Mouse (Mus musculus) kidney, postnatal 14 days (tissue): ENCODE measurements around the gene Klf8.
"Not testable (repeated sequence)": the region's sequence is repeated elsewhere in the genome, so short reads cannot be mapped to it uniquely, and the experiment has no call there.

Source experiments
- DNase-seq: peaks from one replicate; pipeline ENCODE4 v3.0.0; 2022; ENCODE audit warnings: mixed read lengths

The Klf8 gene

GRCm38 (mm10) chrX:153237304-153237919 lies at the start of gene Klf8:
Gene Klf8, plus strand, starts transcription at chrX:153237466.
- peak; percentile 3 for DNase-seq

DNA sequence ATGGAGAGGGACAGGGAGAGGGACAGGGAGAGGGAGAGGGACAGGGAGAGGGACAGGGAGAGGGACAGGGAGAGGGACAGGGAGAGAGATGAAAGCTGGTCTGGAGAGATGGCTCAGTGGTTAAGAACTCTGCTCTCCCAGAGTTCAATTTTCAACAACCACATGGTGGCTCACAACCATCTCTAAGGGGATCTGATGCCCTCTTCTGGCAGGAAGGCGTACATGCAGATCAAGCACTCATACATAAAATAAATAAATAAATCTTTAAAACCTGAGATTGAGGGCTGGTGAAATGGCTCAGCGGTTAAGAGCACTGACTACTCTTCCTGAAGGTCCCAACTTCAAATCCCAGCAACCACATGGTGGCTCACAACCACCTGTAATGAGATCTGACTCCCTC lies 38.1 kb upstream of the Klf8 start:
- not testable (repeated sequence) for DNase-seq

GRCm38 (mm10) chrX:153211101-153211500 lies 26.2 kb upstream of the Klf8 start:
- no peak for DNase-seq

DNA sequence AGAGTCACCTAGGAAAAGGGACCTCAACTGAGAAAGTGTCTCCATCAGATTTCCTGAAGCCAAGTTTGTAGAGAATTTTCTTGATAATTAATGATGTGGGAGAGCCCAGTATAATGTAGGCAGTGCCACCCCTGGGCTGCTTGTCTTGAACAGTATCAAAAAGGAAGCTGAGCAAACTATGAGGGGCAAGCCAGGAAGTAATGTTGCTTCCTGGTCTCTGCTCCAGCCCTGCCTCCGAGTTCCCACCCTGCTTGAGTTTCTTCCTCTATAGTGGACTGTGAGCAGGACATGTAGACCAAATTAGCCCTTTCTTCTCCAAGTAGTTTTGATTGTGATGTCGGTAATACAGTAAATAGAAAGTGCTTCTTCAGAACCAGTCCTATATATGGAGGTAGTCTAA lies 6.0 kb upstream of the Klf8 start:
- peak; percentile 1 for DNase-seq

DNA sequence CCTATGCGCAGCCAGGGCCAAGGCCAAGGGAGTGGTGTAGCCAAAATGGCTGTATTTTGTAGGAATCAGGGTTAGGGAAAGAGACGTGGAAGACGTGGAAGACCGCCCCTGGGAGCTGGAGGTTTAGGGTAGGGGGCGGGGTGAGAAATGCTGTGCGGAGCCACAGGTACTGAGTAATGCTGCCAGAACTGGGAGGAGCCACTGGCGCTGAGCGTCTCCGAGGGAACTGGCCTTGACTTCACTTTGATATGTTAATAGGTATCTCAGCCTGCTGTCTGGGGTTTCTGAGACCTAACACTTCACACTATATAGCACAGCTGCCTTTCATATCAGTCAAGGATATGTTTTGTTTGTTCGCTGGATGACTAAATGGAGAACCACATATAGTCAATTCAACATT lies 4.0 kb upstream of the Klf8 start:
- no peak for DNase-seq

DNA sequence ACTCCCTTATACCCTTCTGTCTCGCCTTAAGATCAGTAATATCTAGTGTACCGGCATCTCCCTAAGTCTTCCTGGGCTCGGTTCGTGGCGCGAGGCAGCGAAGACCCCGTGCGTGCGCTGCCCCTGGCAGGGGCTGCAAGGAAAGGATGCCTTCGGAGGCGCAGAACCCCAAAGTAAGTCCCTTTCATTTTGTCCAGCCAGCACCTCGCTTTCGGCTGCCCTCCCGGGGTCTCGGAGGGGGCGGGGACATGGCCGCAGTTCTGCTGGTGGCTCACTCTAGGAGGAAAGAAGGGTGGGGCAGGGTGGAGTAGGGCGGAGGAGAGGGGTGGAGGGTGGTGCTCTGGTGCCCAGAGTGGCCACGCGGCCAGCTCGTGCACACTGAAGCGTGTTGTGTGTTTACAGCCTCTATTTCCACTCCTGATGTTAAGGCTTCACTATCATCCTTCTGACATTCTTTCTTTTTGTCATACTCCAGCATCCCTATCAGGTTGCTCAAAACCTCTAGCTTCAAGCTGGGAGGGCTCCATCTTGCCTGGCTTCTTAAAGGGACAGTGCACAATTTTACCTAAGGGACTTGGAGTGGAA lies 746 bp downstream of the Klf8 start:
- DNase-seq = peak; percentile 12

- DNase-seq = no peak
Observed at GRCm38 (mm10) chrX:153254256-153254655, 17.0 kb downstream of the Klf8 start.

DNA sequence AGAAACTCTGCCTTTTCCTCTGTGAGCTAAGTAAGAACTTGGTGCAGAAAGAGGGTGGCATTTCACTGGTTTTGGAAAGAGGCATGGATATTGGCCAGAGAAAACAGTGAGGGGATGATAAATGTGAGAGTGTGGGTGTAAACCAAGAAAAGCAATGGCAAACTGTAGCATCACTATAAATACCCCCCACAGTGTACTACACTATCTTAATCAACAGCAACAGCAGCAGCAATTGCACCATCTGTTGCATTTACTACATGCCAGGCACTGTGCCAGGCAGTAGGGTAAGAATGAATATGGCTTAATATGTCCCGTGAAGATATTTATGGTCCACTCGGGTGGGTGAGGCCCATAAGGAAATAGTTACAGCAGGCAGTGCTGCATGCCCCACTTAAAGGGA lies 18.2 kb downstream of the Klf8 start:
- DNase-seq = no peak

- no peak for DNase-seq
Observed at GRCm38 (mm10) chrX:153282185-153282584, 44.9 kb downstream of the Klf8 start.

- DNase-seq = no peak
Observed at GRCm38 (mm10) chrX:153311356-153311755, 74.1 kb downstream of the Klf8 start.

DNA sequence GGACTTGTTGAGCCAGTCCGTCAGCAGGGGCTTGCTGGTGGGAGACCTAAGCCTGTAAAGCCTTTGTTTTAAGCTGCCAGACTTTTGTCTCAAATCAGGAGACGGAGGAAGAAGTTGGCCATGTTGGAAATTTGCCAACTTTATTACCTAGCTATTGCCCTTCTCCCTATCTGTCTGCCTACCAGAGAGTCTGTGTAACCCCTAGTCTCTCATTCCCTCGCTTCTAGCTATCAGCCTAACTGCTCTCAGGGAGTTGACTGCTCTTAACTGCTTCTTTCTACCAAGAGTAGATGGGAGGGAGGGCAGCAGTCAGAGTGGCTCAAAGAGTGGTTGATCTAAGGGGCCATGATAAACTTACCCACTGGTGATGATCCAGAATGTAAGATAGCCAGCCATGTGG lies 85.8 kb downstream of the Klf8 start:
- DNase-seq = no peak

GRCm38 (mm10) chrX:153334140-153334539 lies 96.9 kb downstream of the Klf8 start:
- not testable (repeated sequence) for DNase-seq

DNA sequence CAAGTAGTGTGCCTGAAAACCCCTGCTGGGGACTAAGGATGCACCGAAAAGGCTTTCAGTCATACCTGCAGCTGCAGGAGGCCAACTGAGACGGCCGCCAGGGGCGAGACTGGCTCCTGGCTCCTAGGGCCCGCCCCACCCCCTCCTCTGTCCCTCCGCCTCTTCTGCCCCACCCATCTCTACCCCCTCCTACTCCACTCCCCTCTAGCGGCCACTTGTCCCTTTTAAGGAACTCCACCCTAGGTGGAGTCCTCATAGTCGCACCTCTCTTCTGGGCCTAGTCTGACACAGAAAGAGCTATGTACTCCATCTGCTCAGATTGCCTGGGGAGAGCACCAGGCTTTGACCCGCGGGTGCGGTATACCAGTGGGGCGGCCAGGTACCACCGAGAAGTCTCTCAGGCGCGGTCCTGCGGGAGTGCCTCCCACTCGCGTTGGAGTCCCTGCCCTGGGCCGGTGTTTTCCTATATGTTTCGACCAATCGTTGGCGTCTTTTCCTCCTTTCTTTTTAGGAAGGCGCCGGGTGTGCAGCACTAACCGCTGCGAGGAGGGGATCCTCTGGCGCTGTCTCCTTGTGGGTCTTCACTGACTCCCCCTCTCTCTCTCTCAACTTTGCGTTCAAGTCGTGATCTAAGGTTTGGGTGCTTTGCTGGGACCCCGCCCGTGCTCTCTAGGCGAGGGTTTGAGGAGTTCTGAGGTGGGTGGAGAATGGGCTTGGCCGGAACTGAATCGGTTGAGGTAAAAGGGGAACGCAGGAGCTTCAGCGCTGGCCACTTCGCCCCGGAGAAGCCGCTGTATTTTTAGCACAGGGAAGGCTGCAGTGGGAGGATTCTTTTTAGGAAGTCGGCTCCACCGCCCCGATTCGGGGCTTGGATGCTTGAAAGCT lies 122.3 kb downstream of the Klf8 start:
- peak; percentile 20 for DNase-seq

DNA sequence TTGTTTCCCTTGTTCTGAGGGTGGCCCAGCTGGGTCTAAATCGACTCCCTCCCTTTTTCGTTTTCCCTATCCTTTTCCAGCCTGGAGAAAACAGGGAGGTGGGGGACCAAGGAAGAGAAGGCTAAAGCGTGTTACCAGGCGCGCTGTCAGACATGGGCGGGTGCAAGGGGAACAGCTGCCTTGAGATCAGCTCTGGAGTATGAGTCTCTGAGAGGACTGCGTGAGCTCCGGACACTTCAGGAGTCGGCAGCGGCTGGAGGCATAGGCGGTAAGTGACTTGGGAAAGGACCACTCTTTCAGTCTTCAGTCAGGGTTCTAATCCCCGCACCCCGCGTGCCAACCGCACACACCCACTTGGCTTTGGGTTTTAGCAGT lies 122.9 kb downstream of the Klf8 start:
- no peak for DNase-seq

GRCm38 (mm10) chrX:153360666-153361269 lies 123.5 kb downstream of the Klf8 start:
- no peak for DNase-seq

DNA sequence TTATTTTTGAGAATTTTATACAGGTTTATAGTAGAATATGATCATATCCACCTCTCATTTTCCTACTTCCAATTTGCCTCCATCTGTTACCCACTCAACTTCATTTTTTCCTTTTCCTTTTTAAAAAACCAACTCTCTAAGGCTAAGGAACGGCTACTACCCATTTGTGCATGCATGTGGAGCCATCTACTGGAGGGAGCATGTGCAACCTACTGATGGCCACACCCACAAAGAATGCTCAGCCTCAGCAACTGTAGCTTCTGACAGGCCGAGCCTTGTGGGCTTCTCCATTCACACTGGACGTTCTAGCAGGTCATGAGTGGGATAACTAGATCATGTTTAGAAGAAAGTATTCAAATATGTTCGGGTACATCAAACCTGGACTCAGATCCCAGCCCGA lies 129.5 kb downstream of the Klf8 start:
- peak; percentile 50 for DNase-seq

DNA sequence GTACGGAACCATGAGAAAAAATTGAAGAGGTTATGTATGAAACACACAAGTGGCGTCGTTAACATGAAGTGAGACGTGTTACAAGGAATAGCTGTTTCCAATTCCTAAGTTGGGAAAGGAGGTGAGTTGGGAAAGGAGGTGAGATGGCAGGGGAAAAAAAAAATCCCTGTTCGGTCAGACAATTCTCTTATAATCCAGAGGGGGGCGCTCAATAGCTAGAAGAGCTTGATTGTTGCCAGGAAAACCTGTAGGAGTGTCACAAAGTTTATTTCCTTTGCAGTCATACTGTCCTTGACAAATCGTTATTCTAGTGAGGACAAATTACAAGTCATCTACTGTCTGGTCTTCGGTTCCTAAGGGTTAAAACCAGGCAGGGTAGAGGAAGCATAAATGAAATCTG lies 132.5 kb downstream of the Klf8 start:
- no peak for DNase-seq

- DNase-seq = no peak
Observed at GRCm38 (mm10) chrX:153375105-153375504, 137.8 kb downstream of the Klf8 start.

GRCm38 (mm10) chrX:153381753-153382152 lies 144.5 kb downstream of the Klf8 start:
- DNase-seq = no peak

- peak; percentile 7 for DNase-seq
Observed at GRCm38 (mm10) chrX:153389291-153389690, 152.0 kb downstream of the Klf8 start.

DNA sequence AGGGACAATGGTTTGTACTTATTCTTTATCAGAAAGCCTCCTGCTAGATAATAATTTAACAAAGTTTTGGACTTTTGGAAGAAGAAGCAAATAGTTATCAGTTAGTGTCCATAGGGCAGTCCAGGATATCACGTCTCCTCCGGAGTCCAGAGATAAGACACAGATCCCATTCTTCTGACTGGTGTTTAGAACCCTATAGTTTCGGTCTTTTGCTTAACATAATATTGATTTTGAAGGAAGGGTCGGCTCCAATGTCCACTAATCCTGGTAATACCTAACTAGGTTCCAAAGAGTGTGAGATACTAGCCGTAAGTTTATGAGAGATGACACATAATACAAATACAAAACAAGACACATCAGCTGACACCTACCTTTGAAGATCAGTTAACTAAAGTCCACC lies 179.8 kb downstream of the Klf8 start:
- DNase-seq = no peak

GRCm38 (mm10) chrX:153433659-153434293 lies 196.5 kb downstream of the Klf8 start:
- no peak for DNase-seq

DNA sequence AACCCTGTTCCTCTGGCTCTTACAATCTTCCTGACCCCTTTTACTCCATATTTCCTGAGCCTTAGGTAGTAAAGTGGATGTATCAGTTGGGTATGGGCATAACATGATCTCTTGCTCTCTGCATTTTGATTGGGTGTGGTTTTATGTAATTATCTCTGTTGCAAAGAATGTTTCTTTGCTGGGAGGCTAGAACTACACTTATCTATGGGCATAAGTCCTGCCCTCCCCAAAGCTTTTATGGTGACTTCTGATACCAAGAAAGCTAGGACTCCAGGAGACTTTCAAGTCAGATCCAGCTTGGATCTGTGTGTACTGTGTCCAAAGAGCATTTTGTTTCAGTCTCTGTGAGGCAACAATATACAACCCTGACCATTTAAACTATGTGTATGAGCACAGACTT lies 202.3 kb downstream of the Klf8 start:
- no peak for DNase-seq
